Mouse (Mus musculus) layer of hippocampus, postnatal 10 days (tissue): ENCODE measurements around the gene Sept9. TPM values are rescaled to one million over a fixed set of nuclear protein-coding genes. Genes with fewer than 3 reads are reported as not detected.

Experiments used
- DNase-seq, 2 experiments: peaks; one replicate each; pipeline ENCODE4 v3.0.0; 2021; ENCODE audit warnings: low spot score in 2 of 2
- total RNA-seq, 2 experiments: library from RNA; stranded (reverse); gene quantifications; 2 replicates each; pipeline ENCODE4 v1.2.3; 2021

The Sept9 gene
- total RNA-seq, 2 experiments from 2014 or later: 79.5 to 90.0 TPM

DNA sequence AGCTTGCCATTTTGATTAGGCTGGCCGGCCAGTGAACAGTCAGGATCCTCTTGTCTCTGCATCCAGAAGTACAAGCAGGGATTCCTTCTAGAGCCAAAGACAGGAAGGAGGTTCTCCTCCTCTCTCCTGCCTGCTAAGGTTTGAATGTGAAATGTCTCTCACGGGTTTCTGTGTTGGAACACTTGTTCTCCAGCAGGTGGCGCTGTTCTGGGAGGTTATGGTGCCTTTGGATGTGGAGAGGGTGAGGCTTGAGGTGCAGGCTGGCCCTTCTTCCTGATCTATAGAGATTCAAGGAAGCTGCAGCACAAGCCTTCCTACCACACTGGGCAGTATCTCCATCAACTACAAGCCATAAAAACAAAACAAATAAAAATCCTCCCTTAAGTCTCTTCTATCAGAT is 167.0 kb downstream of the Sept9 start:
- peak; percentile 60 to 66 for DNase-seq

DNA sequence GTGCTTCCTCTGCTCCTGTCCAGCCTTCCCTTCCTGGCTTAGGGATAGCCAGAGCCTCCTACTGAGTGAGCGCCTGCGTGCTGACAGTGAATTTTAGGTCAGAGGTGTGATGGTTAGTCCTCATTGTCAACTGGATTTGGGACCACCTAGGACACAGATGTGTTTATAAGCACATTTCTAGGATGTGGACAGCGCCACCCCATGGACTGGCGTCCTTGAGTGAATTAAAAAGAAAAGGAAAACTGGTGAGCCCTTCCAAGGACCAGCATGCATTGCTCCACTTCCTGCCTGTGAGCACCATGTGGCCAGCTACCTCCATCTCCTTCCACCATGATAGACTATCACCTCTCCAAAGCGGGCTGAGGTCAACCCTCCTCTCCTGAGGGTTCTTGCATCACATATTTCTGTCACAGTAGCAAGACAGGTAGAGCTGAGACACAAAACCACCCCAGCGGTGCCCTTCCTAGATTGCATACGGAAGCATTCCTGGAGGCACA is 167.4 kb downstream of the Sept9 start:
- DNase-seq: no peak

DNA sequence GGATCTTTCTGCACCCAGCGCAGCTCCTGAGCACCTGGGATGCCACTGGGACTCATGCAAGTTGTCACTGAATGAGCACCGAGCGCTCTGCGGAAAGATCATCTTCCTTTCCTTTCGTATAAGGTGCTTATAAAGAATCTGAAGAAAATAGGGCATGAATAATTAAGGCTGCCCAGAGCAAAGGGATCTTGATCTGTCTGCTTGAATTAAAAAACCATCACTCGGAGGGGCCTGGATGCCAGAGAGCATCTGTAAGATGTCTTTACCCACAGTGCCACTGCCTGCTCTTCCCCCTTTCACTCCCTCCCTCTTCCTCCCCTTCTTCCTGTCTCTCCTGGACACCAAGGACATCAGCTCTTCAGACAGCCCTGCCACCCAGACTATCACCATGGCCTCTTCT is 168.5 kb downstream of the Sept9 start:
- DNase-seq: no peak

DNA sequence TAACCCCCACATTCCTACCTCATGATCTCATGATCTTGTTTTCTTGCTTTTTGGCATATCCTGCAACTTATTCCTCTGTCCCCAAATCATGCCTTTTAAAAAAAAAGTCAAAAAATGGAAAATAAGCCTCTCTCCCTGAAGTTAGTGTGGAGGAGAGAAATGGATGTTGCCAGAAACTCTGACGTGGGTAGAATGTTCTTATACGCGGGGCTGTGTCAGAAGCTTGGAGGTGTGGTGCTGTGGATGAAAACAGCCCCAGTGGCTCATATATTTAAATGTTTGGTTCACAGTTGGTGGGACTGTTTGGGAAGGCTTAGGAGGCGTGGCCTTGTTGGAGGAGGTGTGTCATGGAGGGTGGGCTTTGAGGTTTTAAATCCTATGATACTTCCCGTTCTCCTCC is 169.9 kb downstream of the Sept9 start:
- DNase-seq: no peak

DNA sequence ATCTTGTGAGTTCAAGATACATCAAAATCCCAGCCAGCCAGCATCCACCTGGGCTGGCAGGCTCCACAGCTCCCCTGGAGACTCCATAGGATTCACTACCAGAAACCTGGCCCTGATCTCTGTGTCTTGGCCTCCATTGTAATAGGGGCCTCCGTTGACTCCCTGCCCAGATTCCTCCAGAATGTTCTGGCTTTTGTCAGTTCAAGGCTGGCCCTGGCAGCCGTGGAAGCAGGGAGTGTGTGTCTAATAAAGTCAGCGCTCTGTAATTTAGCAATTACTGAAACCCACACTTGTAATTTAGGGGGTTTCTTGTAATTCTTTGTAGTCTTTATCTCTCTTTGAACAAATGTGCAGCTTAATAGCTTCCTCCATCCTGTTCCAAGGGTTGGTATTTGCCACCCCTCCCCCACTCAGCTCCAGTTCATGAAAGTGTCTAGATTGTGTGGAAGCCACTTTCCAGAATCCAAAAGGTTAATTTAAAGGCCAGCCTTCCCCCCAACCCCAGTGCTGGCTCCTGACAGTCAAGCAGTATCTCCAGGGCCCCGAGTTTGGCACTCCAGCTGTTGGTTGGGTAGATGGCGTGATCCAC is 170.9 kb downstream of the Sept9 start:
- DNase-seq: no peak

DNA sequence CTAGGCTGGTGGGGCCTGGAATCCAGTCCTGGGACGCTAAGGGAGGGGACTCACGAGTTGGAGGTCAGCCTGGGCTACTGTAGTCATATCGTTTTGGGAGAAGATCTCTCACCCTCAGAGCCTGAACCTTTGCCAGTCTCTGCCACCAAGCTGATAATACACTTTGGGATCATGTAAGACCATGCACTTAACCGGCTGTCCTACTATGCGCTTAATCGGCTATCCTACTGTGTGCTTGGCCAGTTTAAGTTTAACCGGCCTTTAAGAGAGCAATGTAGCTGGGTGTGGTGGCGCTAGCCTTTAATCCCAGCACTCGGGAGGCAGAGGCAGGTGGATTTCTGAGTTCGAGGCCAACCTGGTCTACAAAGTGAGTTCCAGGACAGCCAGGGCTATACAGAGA is 173.1 kb downstream of the Sept9 start:
- DNase-seq: no peak

DNA sequence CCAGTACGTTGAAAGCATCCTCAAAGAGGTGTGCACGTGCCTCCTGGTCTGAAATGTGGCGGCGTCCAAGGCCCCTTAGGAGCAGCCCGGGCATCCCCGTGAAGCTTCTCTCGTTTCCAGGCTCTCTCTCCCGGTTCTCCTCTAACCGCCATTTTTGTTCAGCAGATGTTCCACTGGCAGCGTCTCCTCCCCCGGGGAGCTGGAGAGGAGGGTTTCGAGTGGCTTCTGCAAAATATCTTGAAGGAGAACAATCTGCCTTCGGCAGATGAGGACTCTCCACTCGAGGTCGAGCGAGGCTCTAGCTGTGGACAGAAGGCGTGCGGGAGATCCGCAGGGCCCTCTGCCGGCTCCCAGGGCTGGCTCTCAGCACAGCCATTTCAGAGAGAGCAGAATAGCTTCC is 173.7 kb downstream of the Sept9 start:
- DNase-seq: no peak

DNA sequence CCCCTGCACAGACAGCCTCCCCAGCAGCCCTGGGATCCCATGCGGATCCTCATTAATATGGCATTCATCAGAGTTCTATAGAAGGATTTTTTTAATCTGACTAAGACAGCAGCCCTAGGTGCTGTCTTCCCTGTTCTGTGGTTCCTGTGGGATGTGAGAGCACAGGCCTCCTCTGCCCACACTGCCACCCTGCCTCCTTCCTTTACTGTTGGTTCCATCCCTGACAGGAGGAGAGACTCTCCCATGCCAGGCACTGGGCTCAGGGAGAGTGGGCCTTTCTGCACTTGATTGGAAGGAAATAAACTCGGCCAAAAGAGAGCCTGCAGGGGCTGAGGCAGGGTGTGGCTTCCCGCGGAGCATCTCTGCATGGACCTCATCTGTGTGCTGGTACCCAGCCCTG is 174.4 kb downstream of the Sept9 start:
- no peak for DNase-seq

DNA sequence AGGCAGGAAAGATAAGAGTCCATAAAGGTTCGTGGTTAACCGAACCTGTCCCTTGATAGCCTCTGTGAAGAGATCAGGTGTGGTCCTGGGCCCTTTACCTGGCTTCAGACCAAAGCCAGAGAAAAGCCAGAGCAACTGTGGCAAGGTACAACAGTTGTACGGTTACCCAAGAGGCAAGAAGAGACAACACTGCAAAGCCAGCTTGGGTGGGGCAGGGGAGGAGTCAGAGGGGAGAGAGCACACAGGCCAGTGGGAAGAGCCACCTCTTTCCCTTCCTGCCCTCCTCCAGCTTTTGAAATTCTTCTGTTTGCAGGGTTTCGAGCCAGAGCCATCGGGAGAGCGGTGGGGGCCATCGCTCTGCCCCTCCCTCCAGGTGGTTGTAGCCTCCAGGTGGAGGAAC is 174.8 kb downstream of the Sept9 start:
- DNase-seq: no peak

DNA sequence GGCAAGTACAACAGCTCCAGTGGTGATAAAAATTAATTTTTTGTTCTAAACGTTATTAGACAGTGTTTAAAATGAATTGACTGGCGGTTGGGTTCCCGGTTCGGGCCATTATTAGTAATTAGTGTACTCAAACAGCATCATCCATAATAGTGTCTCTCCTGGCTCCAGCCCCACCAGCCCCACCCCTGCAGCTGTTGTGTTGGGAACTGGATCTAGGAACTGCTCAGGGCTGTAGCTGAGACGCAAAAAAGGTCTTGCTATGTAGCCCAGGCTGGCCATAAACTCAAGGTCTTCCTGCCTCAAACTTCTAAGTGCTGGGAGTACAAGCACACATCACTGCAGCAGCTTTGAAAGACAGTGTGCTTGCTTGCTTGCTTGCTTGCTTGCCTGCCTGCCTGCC is 180.3 kb downstream of the Sept9 start:
- DNase-seq: no peak

DNA sequence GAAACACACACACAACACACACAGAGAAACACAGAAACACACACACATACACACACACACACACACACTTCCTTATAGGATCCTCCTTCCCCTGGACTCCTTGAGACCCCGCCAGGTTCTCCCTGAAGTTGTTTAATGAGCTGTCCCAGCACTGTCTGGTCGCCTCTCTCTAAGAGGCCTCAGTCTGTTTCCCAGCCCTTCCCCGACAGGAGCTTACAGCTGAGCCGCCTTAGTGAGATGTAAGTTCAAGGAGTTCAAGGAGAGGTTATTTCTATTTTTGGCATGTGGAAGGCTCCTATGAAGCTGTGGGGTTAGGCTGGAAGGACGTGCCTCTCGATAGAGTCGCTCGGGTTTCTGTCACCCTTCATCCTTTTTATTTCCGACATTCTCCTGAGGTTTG is 184.8 kb downstream of the Sept9 start:
- no peak for DNase-seq

DNA sequence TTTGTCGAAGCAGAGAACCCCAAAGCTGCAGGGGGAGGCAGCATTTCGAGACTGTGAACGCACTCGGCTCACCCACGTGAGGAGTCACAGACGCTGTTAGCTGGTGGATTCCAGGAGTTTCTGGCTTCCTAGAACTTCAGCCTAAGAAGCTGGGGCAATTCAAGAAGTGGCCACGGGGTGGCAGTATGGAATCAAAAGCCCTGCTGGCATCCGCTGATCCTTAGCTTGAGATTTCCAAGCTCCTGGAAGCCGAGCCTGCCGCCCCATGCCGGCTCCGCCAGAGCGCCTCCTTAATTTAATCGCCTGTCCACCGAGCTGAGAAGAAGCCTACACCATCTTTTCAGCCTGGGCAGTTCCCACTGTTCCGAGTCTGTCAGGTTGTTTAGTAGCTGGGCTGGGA is 185.4 kb downstream of the Sept9 start:
- peak; percentile 95 for DNase-seq

DNA sequence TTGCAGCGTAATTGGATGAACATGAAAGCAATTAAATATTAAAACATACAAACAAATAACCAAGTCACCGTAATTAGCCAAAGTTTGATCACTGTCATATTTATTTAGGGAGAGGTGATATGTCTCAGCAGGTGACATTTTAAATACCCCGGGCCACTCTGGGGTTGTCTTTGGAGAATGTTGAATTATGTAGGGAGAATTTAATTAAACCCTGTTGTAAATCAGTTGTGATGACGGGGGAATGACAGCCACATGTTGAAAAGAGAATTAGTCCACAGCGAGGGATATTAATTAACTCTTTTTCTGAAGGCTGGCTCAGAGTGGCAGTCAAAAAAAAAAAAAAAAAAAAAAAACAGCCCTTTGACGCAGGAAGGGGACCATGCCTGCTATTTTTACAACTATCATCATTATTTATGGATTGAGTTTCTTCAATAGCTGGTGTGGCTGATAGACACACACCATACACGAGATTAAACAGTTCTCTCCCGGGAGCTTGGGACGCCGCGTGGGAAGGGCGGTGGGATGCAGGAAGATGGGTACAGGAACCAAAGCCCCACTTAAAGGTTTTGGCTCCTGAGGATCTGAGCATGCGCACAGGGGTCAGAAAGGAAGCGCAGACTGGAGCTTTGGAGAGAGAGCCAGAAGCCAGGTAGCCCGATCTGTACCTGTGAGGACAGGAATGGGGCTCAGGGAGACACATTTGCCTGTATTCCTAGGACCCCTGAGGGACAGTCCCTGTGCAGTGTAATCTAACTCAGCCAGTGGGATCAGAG is 186.1 kb downstream of the Sept9 start:
- DNase-seq: no peak

DNA sequence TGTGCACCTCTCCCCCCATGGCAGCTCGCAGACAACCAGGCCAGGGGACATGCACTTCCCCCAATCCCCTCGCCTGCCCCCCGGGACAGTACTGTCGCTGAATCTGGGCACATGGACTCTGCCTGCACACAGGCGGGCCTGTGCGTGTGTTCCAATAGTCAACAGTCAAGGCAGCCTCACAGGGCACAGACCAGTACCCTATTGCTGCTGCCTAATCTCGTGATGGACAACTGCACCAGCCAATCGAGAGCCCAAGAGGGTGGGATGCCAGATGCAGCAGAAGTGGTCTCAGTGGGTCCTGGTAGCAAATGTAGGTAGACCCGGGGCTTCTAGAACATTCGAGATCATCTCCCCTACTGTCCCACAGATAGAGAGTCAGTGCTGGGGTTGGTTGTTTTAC is 187.8 kb downstream of the Sept9 start:
- DNase-seq: no peak

DNA sequence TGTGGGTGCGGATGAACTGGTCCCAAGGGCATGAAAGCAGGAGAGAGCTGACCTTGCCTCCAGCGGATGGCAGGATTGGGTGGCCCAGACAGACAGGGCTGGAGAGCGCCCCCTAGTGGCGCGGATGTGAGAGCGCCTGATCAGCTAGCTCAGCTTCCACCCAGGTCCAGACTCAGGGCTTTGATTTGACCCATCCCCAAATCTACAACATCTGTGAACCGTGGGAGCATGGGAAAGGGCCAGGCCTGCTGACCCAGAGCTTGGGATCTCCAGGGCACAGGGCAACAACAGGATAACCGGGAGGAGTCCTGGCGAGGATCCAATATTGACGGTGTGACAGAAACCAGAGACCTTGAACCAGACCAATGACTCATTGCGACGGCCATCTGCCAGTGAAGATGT is 190.5 kb downstream of the Sept9 start:
- peak in 1 of 2 experiments; percentile 45 for DNase-seq

DNA sequence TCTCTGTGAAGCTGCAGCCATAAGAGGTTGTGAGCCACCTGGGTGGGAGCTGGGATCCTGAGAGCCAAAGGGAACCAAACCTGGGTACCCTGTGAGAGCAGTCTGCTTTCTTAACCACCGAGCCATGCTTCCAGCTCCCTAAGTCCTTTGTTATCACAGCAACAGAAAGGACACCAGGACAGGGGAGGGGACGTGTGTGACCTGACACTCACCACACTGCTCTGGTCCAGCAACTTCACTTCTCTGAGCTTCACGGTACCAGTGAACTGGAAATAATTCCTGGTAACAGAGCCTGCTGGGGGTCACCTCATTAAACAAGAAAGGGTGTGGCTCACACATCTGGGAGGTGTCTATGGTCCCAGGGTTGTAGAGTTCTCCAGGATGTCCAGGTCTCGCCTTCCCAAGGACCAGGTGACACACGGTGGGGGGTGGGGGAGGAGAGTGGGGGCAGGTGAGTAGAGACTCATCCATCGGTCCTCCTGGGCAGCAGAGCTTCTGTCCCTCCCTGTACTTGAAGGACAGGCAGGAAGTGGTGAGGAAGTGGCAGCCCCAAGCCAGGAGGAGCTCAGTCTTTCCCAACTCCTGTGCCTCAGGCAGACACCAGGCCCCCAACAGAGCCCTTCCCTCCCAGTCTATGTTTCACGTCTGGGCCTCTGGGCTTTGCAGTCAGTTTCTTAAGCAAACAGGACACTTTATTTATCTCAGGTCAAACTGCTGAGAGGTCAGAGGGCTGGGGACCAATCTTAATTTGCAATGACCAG is 191.5 kb downstream of the Sept9 start:
- no peak for DNase-seq

DNA sequence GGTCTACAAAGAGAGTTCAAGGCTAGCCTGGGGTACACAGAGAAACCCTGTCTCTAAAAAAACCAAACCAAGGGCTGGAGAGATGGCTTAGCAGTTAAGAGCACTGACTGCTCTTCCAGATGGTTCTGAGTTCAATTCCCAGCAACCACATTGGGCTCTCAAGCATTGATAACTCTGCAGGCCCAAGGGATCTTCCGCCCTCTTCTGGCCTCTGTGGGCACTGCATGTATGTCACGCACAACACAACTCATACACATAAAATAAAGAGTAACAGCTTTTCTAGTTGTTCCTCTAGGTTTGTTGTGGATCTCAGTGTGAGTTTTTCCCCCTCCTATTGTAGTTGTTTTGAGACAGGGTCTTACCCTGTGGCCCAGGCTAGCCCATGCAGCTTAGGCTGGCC is 192.8 kb downstream of the Sept9 start:
- DNase-seq: no peak

DNA sequence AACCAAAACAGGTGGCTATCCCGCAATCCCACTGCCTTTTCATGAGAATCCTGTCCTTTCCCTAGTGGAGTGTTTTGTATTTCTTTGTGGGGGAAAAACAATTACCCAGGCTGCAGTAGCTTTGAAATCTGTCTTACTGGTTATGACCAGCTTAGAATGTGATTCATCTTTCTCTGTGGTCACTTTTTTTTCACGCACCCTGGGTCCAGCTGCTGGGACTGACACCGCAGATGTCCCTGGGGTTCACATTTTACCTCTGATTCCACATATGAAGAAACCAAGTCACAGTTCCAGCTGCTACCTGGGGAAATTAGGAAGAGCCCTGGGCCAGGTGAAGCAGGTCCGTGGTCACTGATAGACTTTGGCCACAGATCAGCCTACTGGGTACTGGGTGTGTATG is 194.3 kb downstream of the Sept9 start:
- no peak for DNase-seq

DNA sequence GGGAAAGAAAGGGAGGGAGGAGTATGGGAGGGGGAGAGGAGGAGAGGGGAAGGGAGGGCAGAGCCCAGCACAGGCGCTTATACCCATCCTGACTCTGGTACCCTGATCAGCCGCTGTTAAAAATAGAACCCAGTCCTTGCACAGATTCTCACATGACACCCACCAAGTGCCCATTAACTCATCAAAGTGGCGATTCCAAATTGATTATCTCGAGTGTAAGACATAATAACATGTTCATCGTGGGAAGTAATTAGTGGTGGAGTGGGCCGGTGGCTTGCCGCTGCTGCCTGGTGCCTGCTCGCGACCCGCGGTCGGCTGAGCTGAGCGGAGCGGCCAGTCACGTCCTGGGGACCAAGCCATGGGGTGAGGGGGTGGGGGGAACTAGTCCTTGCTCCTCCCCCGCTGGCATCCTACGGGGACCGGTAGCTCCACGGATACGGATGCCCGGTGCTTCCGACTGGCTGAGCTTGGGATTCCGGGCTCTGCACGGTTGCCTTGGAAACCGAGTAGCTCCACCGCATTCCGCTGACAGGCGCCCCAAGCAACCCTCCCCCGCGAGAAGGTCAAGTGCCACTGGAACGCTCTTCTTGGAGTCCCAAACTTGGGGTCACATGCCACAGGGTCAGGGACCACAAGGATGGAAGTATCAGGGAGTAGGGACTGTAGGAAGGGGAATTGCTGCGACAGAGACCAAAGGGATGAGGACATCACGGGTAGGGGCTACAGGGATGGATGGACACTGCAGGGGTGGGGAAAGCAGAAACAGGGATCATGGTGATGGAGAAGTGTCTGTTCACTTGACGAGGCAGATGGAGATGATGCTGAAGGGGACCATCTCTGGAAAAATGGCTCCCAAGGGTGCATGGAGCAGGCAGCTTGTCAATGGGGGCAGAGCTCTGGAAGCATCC is 195.0 kb downstream of the Sept9 start:
- peak; percentile 56 to 63 for DNase-seq

DNA sequence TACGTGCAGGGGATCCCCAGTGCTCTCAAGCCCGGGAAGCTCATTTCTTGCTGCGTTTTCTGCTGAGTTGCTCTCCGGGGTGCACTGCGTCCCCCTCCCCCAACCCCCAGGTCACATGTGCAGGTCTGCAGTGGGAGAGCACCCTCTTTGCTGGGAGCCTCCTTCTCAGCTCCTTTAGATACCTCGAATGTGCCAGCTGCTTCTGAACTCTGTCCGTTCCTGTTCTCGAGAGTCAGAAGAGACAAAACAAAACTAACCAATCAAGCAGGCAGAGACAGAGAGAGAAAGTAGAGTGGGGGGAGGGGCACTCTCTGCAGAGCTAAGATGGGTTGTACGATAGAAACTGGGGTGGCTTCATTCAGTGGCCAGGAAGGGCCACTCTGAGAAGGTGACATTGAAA is 195.8 kb downstream of the Sept9 start:
- DNase-seq: peak in 1 of 2 experiments; percentile 24

DNA sequence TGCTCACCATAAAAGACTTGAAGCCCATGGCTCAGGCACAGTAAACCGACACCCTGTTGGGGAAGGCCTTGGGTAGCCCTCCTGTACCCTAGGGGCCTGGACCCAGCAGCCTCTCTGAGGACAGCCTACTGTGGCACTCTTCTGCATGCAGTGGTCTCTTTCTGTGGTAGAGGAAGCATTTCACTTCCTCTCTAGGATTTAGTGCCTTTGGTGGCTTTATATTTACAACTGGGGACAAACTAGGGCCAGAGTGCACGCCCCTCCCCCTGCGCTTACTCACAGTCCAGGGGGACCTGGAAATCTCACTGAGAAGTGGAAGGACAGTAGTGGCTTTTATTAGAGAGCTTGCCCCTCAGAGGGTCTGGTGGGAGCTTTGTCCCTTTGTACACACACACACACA is 197.5 kb downstream of the Sept9 start:
- DNase-seq: no peak
